Mouse (Mus musculus): ENCODE results near the gene Hoxc5. TPM values are rescaled to one million over a fixed set of nuclear protein-coding genes. Genes with fewer than 3 reads are reported as not detected.

The Hoxc5 gene
- polyA plus RNA-seq, 2 experiments = 0.06 TPM; not detected in 1

DNA sequence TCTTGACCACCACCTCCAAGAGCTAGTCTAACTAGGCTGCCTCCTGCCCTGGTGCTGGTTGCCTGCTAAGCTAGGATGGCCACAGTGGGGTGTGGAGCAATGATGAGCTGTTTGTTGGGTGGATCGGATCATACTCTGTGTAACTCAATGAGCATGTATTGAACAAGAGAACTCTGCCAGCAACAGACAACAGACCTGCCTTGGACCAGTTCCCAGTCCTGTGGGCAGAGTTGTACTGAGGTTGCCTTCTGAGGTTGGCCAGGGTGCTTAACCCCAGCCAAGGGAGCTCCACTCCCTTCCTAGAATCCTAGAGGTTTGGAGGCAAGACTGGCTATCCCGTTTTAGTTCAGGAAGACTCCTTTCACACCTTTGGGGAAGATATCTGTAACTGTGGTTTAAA, 89.2 kb downstream of the Hoxc5 start:
- WGBS (ENCODE audit: insufficient replicate concordance) = 24% methylated on average over 2 of the region's 2 CpGs
- H3K36me3 ChIP-seq (replicated peaks; ENCODE audit: control insufficient read depth, insufficient read depth, low read depth) = no peaks in the 10 kb centered on the region
- H3K9me3 ChIP-seq (ENCODE audit: control insufficient read depth, low read length) = no peaks in the 10 kb centered on the region
- H3K4me2 ChIP-seq (ENCODE audit: low read depth) = no peak overlapping the region
- TF ChIP-seq CTCF (IDR thresholded peaks at IDR 0.05; ENCODE audit: low read depth) (no peak), EP300 (IDR thresholded peaks at IDR 0.05; ENCODE audit: low read depth) (no peak)
- no peak overlapping the region for H3K27ac ChIP-seq
- H3K9ac ChIP-seq (replicated peaks) = no peak overlapping the region
- no peak for DNase-seq (ENCODE audit: low read depth in 3 of 3, low spot score in 3 of 3)
- peaks cover 55% of the 10 kb centered on the region for H3K27me3 ChIP-seq (ENCODE audit: control insufficient read depth, insufficient read depth, low read length)
- no peak overlapping the region for H3K4me3 ChIP-seq (ENCODE audit: insufficient read depth in 1 of 2, low read depth in 2 of 2, low read length in 2 of 2)
- no peak for ATAC-seq (ENCODE audit: insufficient read depth)
- H3K4me1 ChIP-seq (replicated peaks; ENCODE audit: control insufficient read depth in 2 of 2, insufficient read depth in 2 of 2, low read length in 1 of 2) = no peaks in the 10 kb centered on the region

- no peak overlapping the region for H3K4me2 ChIP-seq (ENCODE audit: low read depth)
- no peaks in the 10 kb centered on the region for H3K9me3 ChIP-seq (ENCODE audit: control insufficient read depth, low read length)
- DNase-seq (ENCODE audit: low read depth in 3 of 3, low spot score in 3 of 3) (no peak), ATAC-seq (ENCODE audit: insufficient read depth) (no peak)
- H3K4me1 ChIP-seq (replicated peaks; ENCODE audit: control insufficient read depth in 2 of 2, insufficient read depth in 2 of 2, low read length in 1 of 2) = no peaks in the 10 kb centered on the region
- H3K4me3 ChIP-seq (ENCODE audit: insufficient read depth in 1 of 2, low read depth in 2 of 2, low read length in 2 of 2) = no peak overlapping the region
- TF ChIP-seq EP300 (IDR thresholded peaks at IDR 0.05; ENCODE audit: low read depth) (no peak), CTCF (IDR thresholded peaks at IDR 0.05; ENCODE audit: low read depth) (no peak)
- no peak overlapping the region for H3K9ac ChIP-seq (replicated peaks)
- H3K27ac ChIP-seq = no peak overlapping the region
- no peaks in the 10 kb centered on the region for H3K36me3 ChIP-seq (replicated peaks; ENCODE audit: control insufficient read depth, insufficient read depth, low read depth)
- 9% methylated on average over 12 of the region's 12 CpGs for WGBS (ENCODE audit: insufficient replicate concordance)
- peaks cover 76% of the 10 kb centered on the region for H3K27me3 ChIP-seq (ENCODE audit: control insufficient read depth, insufficient read depth, low read length)
Measured at GRCm38 (mm10) chr15:103058715-103059114, 91.5 kb downstream of the Hoxc5 start.

DNA sequence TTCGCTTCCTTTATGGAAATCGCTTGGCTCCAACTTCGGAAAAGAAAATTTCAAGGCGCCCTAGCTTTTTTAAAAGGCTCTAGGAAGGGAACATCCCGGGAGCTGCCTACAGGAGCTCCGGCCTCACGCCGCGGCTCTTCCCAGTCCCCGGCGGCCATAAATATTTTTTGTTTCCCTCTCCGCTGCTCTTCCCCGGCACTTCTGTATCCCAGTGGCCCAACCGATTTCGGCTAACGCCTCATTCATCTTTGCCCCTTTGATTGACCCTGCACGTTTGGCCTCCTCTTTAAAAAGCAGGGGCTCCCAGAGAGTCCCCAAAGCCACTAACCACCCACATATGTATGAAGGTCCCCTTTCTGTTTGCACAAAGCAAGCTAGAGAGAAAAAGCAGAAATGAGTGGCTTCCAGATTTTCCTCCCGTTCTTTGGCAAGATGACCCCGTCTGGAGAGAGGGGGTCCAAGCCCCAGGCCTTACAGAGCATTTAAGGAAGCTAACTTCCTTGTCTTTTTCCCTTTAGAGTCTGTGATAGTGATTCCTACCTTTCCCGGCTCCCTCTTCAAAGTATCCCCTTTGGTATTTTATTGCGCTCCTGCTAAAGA, 92.2 kb downstream of the Hoxc5 start:
- H3K36me3 ChIP-seq (replicated peaks; ENCODE audit: control insufficient read depth, insufficient read depth, low read depth) = no peaks in the 10 kb centered on the region
- H3K9ac ChIP-seq (replicated peaks) = no peak overlapping the region
- H3K27me3 ChIP-seq (ENCODE audit: control insufficient read depth, insufficient read depth, low read length) = peaks cover 75% of the 10 kb centered on the region
- no peak for DNase-seq (ENCODE audit: low read depth in 3 of 3, low spot score in 3 of 3)
- H3K4me3 ChIP-seq (ENCODE audit: insufficient read depth in 1 of 2, low read depth in 2 of 2, low read length in 2 of 2) = no peak overlapping the region
- TF ChIP-seq CTCF (IDR thresholded peaks at IDR 0.05; ENCODE audit: low read depth) (no peak), EP300 (IDR thresholded peaks at IDR 0.05; ENCODE audit: low read depth) (no peak)
- H3K27ac ChIP-seq = no peak overlapping the region
- 4% methylated on average over 21 of the region's 21 CpGs for WGBS (ENCODE audit: insufficient replicate concordance)
- no peak for ATAC-seq (ENCODE audit: insufficient read depth)
- no peaks in the 10 kb centered on the region for H3K4me1 ChIP-seq (replicated peaks; ENCODE audit: control insufficient read depth in 2 of 2, insufficient read depth in 2 of 2, low read length in 1 of 2)
- H3K9me3 ChIP-seq (ENCODE audit: control insufficient read depth, low read length) = no peaks in the 10 kb centered on the region
- no peak overlapping the region for H3K4me2 ChIP-seq (ENCODE audit: low read depth)

- TF ChIP-seq CTCF (IDR thresholded peaks at IDR 0.05; ENCODE audit: low read depth) (no peak), EP300 (IDR thresholded peaks at IDR 0.05; ENCODE audit: low read depth) (no peak)
- Histone ChIP-seq H3K36me3 (replicated peaks; ENCODE audit: control insufficient read depth, insufficient read depth, low read depth) (no peaks in the 10 kb centered on the region), H3K27ac (no peak overlapping the region), H3K4me2 (ENCODE audit: low read depth) (no peak overlapping the region), H3K9ac (replicated peaks) (no peak overlapping the region), H3K4me1 (replicated peaks; ENCODE audit: control insufficient read depth in 2 of 2, insufficient read depth in 2 of 2, low read length in 1 of 2) (no peaks in the 10 kb centered on the region), H3K4me3 (ENCODE audit: insufficient read depth in 1 of 2, low read depth in 2 of 2, low read length in 2 of 2) (no peak overlapping the region), H3K9me3 (ENCODE audit: control insufficient read depth, low read length) (no peaks in the 10 kb centered on the region), H3K27me3 (ENCODE audit: control insufficient read depth, insufficient read depth, low read length) (peaks cover 72% of the 10 kb centered on the region)
- 15% methylated on average over 11 of the region's 11 CpGs for WGBS (ENCODE audit: insufficient replicate concordance)
- DNase-seq (ENCODE audit: low read depth in 3 of 3, low spot score in 3 of 3) (no peak), ATAC-seq (ENCODE audit: insufficient read depth) (no peak)
Measured at GRCm38 (mm10) chr15:103060021-103060340, 92.7 kb downstream of the Hoxc5 start.

- no peaks in the 10 kb centered on the region for H3K4me1 ChIP-seq (replicated peaks; ENCODE audit: control insufficient read depth in 2 of 2, insufficient read depth in 2 of 2, low read length in 1 of 2)
- peaks cover 70% of the 10 kb centered on the region for H3K27me3 ChIP-seq (ENCODE audit: control insufficient read depth, insufficient read depth, low read length)
- 2% methylated on average over 36 of the region's 36 CpGs for WGBS (ENCODE audit: insufficient replicate concordance)
- ATAC-seq (ENCODE audit: insufficient read depth) (no peak), DNase-seq (ENCODE audit: low read depth in 3 of 3, low spot score in 3 of 3) (no peak)
- no peak overlapping the region for H3K4me2 ChIP-seq (ENCODE audit: low read depth)
- no peak for TF ChIP-seq EP300 (IDR thresholded peaks at IDR 0.05; ENCODE audit: low read depth)
- no peak for TF ChIP-seq CTCF (IDR thresholded peaks at IDR 0.05; ENCODE audit: low read depth)
- no peak overlapping the region for H3K9ac ChIP-seq (replicated peaks)
- no peaks in the 10 kb centered on the region for H3K9me3 ChIP-seq (ENCODE audit: control insufficient read depth, low read length)
- H3K27ac ChIP-seq = no peak overlapping the region
- H3K4me3 ChIP-seq (ENCODE audit: insufficient read depth in 1 of 2, low read depth in 2 of 2, low read length in 2 of 2) = no peak overlapping the region
- H3K36me3 ChIP-seq (replicated peaks; ENCODE audit: control insufficient read depth, insufficient read depth, low read depth) = no peaks in the 10 kb centered on the region
Measured at GRCm38 (mm10) chr15:103060341-103061130, 93.3 kb downstream of the Hoxc5 start.
